Mouse (Mus musculus) bone marrow macrophage, adult 2 months (primary cell): ENCODE results near the gene Sec31a. TPM values are rescaled to one million over a fixed set of nuclear protein-coding genes. Genes with fewer than 3 reads are reported as not detected.

Source experiments
- H3K27ac ChIP-seq: 2 replicates; pipeline ENCODE4 v1.5.1; 2012; ENCODE audit warnings: low read depth, low read length; ENCODE audit not compliant: insufficient read depth
- H3K4me1 ChIP-seq: 2 replicates; pipeline ENCODE4 v1.6.1; 2012; ENCODE audit warnings: low read length; ENCODE audit not compliant: control insufficient read depth, insufficient read depth
- H3K4me3 ChIP-seq: 2 replicates; pipeline ENCODE4 v1.5.1; 2012; ENCODE audit warnings: mild to moderate bottlenecking, low read length, moderate library complexity; ENCODE audit not compliant: insufficient read depth
- CTCF ChIP-seq: IDR thresholded peaks from 2 replicates; pipeline ENCODE4 v1.5.1; 2012; ENCODE audit warnings: low read depth, mild to moderate bottlenecking, low read length, moderate library complexity
- POLR2A ChIP-seq: IDR thresholded peaks from 2 replicates; pipeline ENCODE4 v1.6.1; 2012; ENCODE audit warnings: mild to moderate bottlenecking, low read depth, low read length, borderline replicate concordance
- polyA plus RNA-seq: library from polyadenylated mRNA; stranded (reverse); fragments of >200 nt; gene quantifications from 2 replicates; pipeline ENCODE4 v1.2.4, GENCODE M21; 2012; ENCODE audit not compliant: missing spikeins, insufficient read depth, insufficient read length

Sec31a gene
- polyA plus RNA-seq, 1 experiment: 79.8 TPM

- Histone ChIP-seq H3K4me3 (no peak overlapping the region), H3K27ac (no peak overlapping the region), H3K4me1 (0 out of 2 replicates have a peak, but pooled peaks cover 2% of the 10 kb centered on the region)
- TF ChIP-seq POLR2A (no peak), CTCF (no peak)
These were observed 78.2 kb downstream of the Sec31a start for GRCm38 (mm10) chr5:100337852-100338251.

GRCm38 (mm10) chr5:100336876-100337275, 79.2 kb downstream of the Sec31a start:
- Histone ChIP-seq H3K4me1 (0 out of 2 replicates have a peak, but pooled peaks cover 2% of the 10 kb centered on the region), H3K4me3 (no peak overlapping the region), H3K27ac (no peak overlapping the region)
- TF ChIP-seq POLR2A (no peak), CTCF (no peak)

- Histone ChIP-seq H3K27ac (no peak overlapping the region), H3K4me3 (no peak overlapping the region), H3K4me1 (no peaks in the 10 kb centered on the region)
- TF ChIP-seq POLR2A (no peak), CTCF (no peak)
These were observed 80.4 kb downstream of the Sec31a start for GRCm38 (mm10) chr5:100335581-100336080.

GRCm38 (mm10) chr5:100334686-100335085, 81.3 kb downstream of the Sec31a start:
- Histone ChIP-seq H3K4me3 (no peak overlapping the region), H3K27ac (no peak overlapping the region), H3K4me1 (no peaks in the 10 kb centered on the region)
- TF ChIP-seq CTCF (no peak), POLR2A (no peak)

GRCm38 (mm10) chr5:100333607-100334380, 82.2 kb downstream of the Sec31a start:
- no peak overlapping the region for H3K4me3 ChIP-seq
- no peak for TF ChIP-seq CTCF
- no peak for TF ChIP-seq POLR2A
- H3K4me1 ChIP-seq: no peaks in the 10 kb centered on the region
- no peak overlapping the region for H3K27ac ChIP-seq

- TF ChIP-seq POLR2A: no peak
- TF ChIP-seq CTCF: no peak
- no peak overlapping the region for H3K4me3 ChIP-seq
- no peak overlapping the region for H3K27ac ChIP-seq
- H3K4me1 ChIP-seq: no peaks in the 10 kb centered on the region
These were observed 83.6 kb downstream of the Sec31a start for GRCm38 (mm10) chr5:100332300-100333004.

GRCm38 (mm10) chr5:100331636-100332035, 84.4 kb downstream of the Sec31a start:
- Histone ChIP-seq H3K4me3 (no peak overlapping the region), H3K27ac (no peak overlapping the region), H3K4me1 (no peaks in the 10 kb centered on the region)
- TF ChIP-seq CTCF: no peak
- no peak for TF ChIP-seq POLR2A

- Histone ChIP-seq H3K4me1 (no peaks in the 10 kb centered on the region), H3K27ac (no peak overlapping the region), H3K4me3 (no peak overlapping the region)
- TF ChIP-seq POLR2A: no peak
- peak; percentile 95 for TF ChIP-seq CTCF
These were observed 94.0 kb downstream of the Sec31a start for GRCm38 (mm10) chr5:100322081-100322480.

- TF ChIP-seq CTCF (no peak), POLR2A (no peak)
- Histone ChIP-seq H3K4me3 (no peak overlapping the region), H3K27ac (no peak overlapping the region), H3K4me1 (no peaks in the 10 kb centered on the region)
These were observed 98.2 kb downstream of the Sec31a start for GRCm38 (mm10) chr5:100317842-100318241.

GRCm38 (mm10) chr5:100317010-100317409, 99.0 kb downstream of the Sec31a start:
- H3K4me1 ChIP-seq: no peaks in the 10 kb centered on the region
- H3K4me3 ChIP-seq: no peak overlapping the region
- TF ChIP-seq POLR2A (no peak), CTCF (no peak)
- H3K27ac ChIP-seq: no peak overlapping the region
